Mouse (Mus musculus): ENCODE measurements around the gene Rexo5.

DNA sequence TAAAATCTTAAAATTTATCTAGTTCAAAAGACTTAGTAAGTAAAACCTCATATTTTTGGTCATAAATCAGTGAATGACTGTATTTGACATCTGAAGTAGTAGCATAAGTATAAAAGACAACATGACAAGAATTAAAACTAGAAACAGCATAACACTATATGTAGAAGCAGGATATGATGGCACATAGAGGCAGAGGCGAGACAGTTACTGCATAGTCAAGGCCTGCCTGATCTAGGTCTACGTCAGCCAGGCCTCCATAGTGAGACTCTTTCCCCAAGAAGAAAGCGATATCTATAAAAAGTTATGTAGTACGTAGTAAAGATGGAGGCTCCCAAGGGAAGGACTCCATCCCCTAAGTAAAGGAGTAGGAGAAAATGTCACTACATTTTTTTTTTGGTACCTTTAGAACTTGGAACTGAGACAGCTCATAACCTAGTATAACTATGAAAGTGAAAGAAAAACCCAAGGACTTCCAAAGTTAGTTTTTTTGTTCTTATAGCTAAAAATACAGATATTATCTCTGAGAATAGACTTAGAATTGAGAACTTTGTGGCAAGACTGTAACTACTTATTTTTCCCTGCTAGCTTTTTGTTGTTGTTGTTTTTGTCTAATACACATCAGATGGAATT lies 48.1 kb downstream of the Rexo5 start:
- no peak for TF ChIP-seq CTCF (IDR thresholded peaks at IDR 0.05; ENCODE audit: low read depth)
- TF ChIP-seq EP300 (IDR thresholded peaks at IDR 0.05; ENCODE audit: low read depth): no peak
